Mouse (Mus musculus) heart, adult 11 months (tissue): ENCODE data around the gene Acot6.
"Not testable (repeated sequence)": the region's sequence is repeated elsewhere in the genome, so short reads cannot be mapped to it uniquely, and the experiment has no call there.

Experiments used
- DNase-seq: peaks from one replicate; pipeline ENCODE4 v3.0.0; 2022

Gene Acot6

DNA sequence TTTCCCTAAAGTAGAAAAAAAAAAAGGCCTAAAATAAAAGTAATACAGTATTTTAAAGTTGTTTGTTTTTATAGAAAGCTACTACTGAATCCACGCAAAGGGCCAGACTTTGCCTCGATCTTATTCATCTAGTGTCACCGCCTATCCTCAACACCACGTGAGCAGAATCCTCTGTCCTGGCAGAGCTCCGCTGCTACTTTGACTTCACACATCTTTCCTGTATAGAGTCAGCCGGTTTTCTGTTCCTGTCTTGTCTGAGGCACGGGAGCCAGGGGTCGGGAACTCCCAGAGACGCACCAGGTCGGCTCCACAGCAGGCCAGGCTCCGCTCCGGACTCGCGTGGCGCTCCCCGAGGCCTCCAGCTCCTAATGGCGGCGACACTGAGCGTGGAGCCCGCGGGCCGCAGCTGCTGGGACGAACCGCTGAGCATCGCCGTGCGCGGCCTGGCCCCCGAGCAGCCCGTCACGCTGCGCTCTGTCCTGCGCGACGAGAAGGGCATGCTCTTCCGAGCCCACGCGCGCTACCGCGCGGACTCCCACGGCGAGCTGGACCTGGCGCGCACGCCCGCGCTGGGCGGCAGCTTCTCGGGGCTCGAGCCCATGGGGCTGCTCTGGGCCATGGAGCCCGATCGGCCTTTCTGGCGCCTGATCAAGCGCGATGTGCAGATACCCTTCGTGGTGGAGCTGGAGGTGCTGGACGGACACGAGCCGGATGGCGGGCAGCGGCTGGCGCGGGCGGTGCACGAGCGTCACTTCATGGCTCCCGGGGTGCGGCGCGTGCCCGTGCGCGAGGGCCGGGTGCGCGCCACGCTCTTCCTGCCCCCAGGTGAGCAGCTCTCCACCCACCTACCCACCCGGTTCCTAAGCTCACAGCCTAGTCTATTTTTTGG is at the start of gene Acot6:
Acot6 (plus strand) TSS at position 51 of the 889 bp plus-strand sequence.
- DNase-seq = peak; percentile 92

DNA sequence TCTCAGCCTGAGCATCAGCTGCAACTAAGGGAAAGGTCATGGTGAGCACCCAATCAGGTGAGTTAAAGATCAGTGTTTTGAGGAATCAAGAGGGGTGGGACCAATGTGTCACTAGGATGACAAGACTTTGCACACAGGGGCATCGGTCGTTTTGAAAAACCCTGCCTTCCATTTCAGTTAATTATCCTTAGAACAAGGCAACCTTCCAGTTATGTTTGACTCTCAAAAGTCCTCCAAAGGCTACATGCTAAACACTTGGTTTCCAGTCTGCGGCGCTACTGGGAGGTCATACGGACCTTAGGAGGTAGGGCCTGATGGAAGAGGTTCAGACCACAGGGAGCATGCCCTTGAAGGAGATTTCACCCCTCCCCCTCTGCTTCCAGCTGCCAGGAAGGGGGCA is 49.7 kb upstream of the Acot6 start:
- DNase-seq = peak; percentile 76

DNA sequence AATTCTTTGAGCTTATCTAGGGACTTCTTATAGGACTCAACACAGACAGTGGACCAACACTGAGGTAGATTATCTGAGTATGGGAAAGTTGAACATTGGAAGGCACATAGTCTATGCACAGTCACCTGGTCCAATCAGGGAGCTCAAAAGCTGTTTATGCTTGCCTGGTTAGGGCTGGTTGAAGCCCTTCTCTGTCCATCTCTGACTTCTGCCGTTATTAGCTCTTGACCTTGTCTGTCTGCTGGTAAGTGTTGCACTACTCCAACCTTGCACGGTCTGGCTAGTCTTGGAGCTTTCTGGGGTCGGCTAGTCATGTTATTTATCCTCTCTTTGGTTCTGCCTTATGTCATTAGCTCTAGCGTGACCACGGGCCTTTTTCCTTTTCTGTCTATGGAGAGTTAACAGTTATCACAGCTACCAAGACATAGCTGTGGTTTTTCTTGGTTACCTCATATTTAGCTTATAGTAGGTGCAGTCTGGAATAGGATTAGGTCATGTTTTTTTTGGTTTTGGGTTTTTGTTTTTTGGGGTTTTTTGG is 48.4 kb upstream of the Acot6 start, which contains the start of gene Acot3:
Acot3 (plus strand) TSS at position 208 of the 538 bp plus-strand sequence.
- DNase-seq = peak; percentile 71

DNA sequence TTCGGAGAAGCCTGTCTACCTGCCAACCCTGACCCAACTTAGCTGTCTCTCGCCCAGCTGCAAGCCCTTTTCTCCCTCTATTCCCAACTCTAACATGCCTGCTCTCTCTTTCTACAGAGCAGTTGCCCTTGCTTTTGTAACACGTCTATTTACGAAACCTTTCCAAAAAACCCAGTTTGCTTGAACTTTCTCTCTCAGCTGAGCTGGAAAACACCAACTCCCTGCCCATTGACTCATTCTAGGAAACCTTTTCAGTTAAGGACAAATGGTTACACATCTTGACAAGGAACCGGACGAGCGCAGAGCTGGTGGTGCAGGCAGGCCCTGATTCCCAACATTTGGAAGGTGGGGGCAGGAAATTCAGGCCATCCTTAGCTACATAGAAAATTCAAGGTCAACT is 47.8 kb upstream of the Acot6 start:
- no peak for DNase-seq

DNA sequence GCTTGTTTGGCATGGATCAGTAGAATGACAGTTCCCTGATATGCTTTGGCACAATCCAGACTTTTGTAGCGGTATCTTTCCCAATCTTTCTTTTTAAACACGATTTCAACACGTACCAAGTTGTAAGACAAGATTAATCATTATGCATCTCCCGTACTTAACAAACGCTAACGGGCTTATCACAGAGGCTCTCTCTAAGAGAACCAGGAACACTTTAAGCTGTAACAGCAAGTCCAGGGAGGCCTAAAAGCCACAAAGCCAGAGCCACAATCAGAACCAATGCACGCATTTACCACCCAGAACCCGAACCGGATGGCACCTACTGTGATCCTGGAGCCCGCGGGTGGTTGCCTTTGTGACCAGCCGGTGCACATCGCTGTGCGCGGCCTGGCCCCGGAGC is 47.3 kb upstream of the Acot6 start:
- peak; percentile 55 for DNase-seq

DNA sequence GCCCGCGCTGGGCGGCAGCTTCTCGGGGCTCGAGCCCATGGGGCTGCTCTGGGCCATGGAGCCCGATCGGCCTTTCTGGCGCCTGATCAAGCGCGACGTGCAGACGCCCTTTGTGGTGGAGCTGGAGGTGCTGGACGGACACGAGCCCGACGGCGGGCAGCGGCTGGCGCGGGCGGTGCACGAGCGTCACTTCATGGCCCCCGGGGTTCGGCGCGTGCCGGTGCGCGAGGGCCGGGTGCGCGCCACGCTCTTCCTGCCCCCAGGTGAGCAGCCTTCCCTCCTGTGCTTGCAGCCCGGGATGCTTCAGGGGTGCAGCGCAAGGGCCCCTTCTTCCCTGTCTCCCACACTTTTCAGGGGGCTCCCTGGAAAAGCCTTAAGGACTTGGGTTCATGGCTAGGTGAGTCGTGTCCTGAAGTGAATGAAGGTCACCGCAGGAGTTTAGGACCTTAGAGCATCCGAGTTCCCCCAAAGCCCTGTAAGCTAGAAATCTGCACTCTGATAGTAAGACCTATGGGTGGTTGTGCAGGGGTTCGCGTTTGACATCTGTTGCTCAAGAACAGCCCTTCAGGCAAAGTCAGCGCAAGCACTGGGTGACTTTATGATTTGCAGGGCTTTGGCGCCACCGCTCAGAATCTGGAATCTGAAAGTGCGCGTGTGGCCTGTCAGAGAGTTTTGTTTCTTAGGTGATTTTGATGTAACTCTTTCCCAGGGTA is 46.6 kb upstream of the Acot6 start:
- DNase-seq = no peak

DNA sequence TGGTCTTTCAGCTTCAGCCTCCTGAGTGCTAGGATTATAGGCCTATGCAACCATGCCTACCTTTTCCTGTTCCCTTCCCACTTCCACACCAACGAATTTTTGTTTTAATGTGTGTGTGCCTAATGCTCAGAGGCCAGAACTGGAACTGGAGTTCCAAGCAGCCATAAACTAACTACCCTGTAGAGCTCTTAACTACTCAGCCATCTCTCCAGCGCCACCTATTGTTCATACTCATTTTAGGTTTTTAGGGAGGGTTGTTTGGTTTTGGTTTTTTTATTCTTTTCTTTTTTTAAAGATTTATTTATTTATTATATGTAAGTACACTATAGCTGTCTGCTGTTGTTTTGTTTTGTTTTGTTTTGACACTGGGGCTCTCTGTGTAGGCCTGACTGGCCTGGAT is 39.5 kb upstream of the Acot6 start:
- DNase-seq = no peak

DNA sequence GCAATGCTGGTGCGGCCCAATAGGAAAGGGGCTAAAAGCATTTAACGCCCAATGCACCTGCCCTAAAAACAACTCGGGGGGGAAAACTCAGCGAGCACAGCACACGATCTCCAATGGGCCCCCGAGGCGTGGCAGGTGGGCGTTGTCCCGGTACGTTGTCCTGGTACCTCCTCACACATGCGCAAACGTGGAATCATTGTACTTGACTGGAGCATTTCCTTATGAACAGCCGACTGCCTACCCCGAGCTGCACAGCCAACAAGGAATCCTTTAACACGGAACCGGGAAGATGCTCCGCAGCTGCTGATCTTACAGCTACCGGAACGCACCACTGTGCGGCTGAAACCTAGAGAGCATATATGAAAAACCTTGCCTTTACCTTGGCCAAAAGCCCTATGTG is 38.1 kb upstream of the Acot6 start:
- DNase-seq = peak; percentile 72

DNA sequence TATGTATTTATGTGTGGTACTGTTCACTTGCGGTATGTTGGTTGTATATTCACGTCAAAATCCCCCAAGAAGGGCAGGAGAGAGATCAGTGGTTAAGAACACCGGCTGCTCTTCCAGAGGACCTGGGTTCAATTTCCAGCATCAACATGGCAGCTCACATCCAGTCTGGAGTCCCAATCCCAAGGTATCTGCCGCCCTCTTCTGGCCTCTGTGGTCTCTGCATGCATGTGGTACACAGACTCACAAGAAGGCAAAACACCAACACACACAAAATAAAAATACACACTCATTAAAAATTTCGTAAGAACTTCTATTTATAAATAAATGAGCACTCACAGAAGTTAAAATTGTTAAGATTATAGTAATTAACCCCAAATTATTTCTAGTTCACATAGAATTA is 37.2 kb upstream of the Acot6 start:
- peak; percentile 88 for DNase-seq

DNA sequence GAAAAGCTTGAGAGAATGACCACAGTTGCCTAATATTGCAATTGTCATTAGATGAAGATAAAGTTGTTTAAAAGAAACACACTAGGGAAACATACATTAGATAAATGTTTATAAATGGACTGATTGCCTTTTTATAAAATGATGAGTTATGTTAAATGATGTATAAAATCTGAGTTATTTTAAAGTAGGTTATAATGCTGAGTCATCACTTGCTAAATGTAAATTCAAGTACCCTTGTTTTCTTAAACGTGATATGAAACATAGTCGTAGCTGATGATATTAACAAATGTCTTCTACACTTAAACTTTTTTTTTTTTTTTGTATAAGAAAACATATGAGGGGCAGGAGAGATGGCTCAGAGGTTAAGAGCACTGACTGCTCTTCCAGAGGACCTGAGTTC is 36.6 kb upstream of the Acot6 start:
- no peak for DNase-seq

DNA sequence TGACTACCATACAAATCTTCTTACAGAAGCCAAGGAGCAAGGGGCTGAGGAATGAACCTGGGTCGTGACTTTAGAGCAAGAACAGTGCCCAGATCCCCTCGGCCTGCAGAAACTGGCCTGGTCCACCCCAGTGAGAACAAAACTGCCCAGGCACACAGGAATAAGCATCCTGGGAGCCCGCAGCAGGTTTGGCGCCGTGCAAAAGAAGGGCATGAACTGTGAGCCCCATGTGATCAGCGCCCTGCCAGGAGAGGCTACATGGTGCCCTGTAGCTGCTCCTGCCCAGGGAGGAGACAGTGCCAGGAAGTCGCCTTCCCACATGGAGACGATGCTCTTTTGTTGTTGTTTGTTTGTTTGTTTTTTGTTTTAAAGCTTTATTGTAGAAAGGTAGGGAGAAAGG is 35.8 kb upstream of the Acot6 start:
- peak; percentile 86 for DNase-seq

DNA sequence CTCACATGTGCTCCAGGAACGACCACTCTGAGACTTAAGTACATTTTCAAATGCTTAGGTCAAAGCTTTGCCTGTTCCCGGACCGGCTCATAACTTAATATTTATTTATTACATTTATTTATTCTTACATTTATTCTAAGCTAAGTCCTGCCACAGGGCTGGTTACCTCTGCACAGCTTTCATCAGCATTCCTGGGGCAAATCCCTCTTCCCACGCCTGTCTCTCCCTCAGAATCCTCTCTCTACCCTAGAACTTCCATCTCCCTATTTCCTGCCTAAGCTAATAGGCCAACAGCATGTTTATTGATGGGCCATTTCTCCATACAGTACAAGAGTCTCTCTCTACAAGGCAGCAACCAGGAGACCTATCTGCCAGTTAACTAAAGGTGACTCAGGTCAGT is 32.7 kb upstream of the Acot6 start:
- DNase-seq = peak; percentile 74

DNA sequence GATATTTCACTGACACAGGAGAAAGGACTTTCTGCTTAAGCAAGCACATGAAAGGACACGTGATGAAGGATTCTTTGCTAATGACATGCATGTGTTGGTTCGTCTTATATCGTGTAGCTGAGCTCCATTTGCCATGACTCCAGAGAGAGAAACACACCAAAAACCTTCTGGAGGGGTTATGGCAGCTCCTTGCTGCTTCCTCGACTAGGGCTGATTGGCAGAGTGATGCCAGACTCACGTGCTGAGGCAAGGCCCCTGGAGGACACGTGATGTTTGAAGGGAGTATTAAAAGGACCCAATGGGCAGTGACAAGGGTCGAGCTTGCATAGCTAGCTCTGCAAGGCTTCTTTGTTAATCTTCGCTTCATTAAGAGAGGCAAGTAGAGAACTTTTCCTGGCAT is 32.2 kb upstream of the Acot6 start:
- peak; percentile 74 for DNase-seq

DNA sequence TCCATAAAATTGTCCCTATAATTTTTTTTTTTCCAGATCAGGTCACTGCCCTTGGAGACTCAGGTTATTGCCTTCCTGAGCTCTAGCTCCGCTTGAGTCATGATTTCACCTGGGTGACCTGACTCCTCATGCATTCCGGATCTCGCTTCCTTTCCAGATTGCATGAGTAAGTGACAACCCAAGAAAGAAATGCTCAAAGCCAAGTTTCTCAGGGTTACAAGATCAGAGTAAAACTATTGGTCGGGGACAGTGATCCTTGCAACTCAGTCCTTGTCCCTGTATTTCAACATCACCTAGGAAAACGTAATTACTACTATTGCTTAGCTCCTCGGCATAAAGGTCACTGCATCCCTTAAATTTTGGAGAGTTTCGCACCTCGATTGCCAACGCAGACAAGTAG is 31.5 kb upstream of the Acot6 start, which contains the start of gene Acot5:
Acot5 (plus strand) TSS at position 340 of the 400 bp plus-strand sequence.
- no peak for DNase-seq

DNA sequence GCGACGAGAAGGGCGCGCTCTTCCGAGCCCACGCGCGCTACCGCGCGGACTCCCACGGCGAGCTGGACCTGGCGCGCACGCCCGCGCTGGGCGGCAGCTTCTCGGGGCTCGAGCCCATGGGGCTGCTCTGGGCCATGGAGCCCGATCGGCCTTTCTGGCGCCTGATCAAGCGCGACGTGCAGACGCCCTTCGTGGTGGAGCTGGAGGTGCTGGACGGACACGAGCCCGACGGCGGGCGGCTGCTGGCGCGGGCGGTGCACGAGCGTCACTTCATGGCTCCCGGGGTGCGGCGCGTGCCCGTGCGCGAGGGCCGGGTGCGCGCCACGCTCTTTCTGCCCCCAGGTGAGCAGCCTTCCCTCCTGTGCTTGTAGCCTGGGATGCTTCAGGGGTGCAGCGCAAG is 30.9 kb upstream of the Acot6 start:
- peak; percentile 94 for DNase-seq

DNA sequence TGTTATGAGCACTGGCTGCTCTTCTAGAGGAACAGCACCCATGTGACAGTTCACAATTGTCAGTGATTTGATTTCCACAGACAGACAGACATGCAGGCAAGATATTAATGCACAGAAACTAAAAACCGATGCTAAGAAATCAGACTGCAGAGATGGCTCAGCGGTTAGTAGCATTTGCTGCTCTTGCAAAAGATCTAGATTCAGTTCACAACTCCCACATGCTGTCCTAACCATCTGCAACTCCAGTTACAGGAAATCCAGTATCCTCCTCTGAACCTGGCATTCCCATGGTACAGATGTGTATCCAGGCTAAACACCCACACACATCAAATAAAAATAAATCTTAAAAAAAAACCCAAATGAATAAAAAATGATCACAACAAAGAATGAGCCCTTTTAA is 28.8 kb upstream of the Acot6 start:
- DNase-seq = peak; percentile 6

DNA sequence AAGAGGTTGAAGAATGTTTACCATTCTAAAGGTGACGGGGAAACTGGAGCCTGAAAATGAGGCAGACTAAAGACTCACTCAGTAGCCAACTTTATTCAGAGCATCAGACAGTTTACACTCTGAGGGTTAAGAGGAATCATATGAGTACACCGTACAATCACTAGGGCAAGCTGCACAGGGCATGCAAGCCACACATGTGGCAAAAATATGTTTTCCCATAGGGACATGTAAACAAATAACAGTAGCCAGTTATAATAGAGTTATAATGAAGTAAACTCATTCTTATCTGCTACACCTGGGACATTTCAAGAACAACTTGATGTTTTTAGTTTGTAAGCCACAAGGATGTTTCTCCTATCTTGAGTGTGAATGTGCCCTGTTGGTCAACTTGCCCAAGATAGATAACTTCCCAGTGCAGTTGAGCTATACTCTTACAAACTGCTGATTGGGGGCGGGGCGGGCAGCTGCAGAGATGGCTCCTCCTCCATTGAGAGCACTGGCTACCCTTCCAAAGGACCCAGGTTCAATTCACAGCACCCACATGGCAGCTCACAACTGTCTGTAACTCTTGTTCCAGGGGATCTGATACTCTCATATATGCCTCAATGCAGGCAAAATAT is 23.0 kb upstream of the Acot6 start:
- DNase-seq = peak; percentile 73

DNA sequence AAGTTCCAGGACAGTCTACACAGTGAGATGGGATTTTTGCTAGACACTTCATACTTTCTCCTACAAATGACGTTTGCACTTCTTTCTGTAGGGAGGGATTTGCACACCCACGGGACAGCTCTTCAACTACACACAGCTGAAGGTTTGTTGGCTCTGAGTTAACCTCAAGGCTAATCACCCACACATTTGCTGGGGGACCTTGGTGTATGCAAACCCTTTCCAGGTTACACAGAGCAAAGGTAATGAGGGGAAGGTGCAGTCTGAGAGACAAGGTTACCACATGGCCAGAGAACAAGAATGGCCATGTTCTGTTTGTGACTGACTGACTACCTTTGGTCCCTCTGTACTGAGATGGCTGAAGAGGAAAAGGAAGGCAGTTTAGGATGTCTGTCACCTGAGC is 16.6 kb upstream of the Acot6 start:
- no peak for DNase-seq

DNA sequence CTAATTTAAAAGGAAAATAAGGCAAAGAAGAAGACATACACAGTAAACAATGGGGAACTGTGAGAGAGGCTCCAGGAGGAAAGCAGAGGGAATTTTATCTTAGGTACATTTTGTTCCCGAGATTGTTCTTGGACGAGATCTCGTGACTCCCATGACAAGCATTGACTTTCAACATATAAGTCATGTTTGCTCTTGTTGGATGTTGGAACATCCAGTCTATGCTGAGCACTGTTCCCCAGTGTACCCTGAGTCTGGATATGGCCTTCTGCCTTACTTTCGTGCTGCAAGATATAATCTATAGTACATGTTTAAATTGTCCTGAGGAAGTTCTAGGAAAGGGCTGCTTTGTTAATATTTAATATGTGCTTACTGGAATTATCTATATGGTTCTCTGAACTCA is 15.9 kb upstream of the Acot6 start:
- no peak for DNase-seq

DNA sequence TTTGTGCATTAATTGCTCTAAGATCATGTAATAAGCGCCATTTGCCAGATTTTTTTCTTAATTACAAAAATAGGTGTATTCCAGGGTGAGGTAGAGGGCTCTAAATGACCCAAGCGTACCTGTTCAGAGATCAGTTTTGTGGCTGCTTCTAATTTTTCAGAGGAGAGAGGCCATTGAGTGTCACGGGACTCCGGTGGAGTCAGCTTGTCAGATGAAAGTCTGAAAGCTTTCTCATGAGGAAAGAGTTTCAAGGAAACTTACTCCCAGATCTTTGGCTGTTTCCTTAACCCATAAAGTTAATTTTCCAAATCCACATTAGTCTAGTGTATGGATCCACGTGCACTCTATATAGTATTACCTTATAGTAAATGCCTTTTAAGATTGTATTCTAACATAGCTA is 5.8 kb upstream of the Acot6 start:
- not testable (repeated sequence) for DNase-seq

DNA sequence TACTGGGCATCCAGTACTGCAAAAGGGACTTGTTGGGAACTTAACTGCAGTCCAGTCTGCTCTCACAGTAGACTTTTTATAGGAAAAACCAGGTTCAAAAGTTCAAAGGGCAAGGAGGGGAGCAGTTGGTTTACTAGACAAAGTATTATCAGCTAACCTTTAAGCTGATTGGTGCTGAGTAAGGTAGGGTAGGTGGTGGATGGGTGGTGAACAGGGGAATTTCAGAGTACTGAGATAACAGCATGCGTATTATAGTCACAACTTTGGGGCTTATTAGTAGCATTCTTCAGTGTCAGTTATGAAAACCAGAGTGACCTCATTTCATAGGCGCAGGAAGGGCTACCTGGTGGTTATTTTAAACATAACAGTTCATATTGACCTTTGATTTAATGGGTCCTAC is 849 bp upstream of the Acot6 start:
- DNase-seq = peak; percentile 28

DNA sequence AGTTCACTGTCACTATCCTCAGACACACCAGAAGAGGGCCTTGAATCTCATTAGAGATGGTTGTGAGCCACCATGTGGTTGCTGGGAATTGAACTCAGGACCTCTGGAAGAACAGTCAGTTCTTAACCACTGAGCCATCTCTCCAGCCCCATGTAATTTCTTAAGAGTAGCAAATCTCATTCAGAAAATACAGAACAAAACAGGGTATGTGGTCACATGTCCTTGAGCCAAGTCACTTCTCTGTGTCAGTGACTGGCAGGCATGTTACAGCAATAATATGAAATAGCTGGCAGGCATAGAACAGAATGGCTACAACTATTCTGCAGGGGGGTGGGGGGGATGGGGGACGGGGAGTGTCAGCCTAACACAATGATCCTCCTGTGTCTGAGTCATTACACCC is 383 bp upstream of the Acot6 start:
- peak; percentile 62 for DNase-seq

DNA sequence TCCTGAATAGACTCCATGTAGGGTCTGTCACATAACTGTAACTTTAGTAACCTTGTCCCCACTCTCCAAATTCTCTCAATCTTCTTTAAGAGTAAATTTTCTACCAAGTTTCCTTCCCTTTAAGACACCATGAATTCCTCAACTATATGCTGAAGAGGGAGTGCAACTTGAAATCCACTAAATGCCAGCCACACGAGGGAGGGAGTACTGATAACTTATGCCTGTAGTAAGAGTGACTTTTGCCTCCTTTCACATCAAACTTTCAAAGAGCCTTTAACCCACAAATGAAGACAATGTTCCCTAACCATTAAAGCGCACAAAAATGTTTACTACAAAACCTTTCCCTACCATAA is 1.0 kb downstream of the Acot6 start:
- no peak for DNase-seq

DNA sequence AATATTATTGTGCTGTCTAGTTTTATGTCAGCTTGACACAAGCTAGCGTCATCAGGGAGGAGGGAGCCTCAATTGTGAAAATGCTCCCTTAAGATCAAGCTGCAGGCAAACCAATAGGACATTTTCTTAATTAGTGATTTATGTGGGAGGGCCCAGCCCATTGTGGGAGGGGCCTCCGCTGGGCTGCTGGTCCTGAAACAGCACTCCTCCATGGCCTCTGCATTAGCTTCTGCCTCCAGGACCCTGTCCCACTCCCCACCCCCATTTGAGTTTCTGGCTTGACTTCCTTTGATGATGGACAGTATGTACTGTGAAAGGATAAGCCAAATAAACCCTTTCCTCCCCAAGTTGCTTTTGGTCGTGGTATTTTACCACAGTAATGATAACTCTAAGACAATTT is 6.6 kb downstream of the Acot6 start:
- DNase-seq = peak; percentile 75
